20 mouse cellular contexts compared by ENCODE assay signal in the genomic region with DNA sequence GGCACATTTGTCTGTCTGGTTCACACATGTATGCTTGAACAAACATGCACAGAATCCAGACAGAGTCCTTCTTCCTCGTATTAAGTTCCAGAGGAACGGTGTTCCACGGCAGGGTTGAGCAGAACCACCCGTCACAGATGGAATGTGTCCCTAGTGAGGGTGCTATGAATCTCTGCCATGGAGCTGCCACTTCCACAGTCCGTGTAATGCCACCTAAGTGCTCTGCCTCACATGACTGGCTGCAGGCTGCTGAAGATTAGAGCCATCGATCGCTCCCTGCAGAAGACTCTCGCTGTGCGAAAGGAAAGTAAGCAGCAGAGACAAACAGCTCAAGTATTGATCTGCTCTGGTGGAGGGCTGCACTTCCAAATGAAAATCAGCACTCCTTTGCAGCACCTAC.
DNase-seq lines count a peak whose midpoint lies in the region; ATAC-seq and TF ChIP-seq lines count a peak whose summit lies in the region.
"Had no signal": no experiment of that assay in that cellular context is flagged by ENCODE, and none has a peak within 500 bp of the region (broad histone marks: within the 10 kb centered on the region; RNA-seq: fewer than 3 reads in every experiment).

No protein-coding gene starts in this region.

- no peak for ATAC-seq in forebrain, embryonic 14.5 days
- ATAC-seq in forebrain, postnatal 0 days: no peak
- ATAC-seq in neural tube, embryonic 13.5 days (ENCODE audit: low read depth): peak; percentile 57
- ATAC-seq in midbrain, embryonic 15.5 days (replicated peaks): 0 out of 2 replicates have a peak, but pooled peaks have one; percentile 52

- no peak overlapping the region for H3K4me2 ChIP-seq in forebrain, embryonic 14.5 days (ENCODE audit: low read length)
- no peak overlapping the region for H3K4me2 ChIP-seq in forebrain, postnatal 0 days (ENCODE audit: low read depth)
- H3K4me2 ChIP-seq in neural tube, embryonic 13.5 days: no peak overlapping the region
- H3K4me2 ChIP-seq in midbrain, embryonic 15.5 days: no peak overlapping the region
- H3K4me2 ChIP-seq: heart, embryonic 13.5 days; lung, embryonic 15.5 days; stomach, embryonic 15.5 days had no signal

- H3K36me3 ChIP-seq in forebrain, embryonic 14.5 days (ENCODE audit: control insufficient read depth, insufficient read depth, low read length): no peaks in the 10 kb centered on the region
- H3K36me3 ChIP-seq in forebrain, postnatal 0 days (ENCODE audit: insufficient read depth): no peaks in the 10 kb centered on the region; the same call in 1 of the 2 replicates
- H3K36me3 ChIP-seq in neural tube, embryonic 13.5 days: no peaks in the 10 kb centered on the region
- H3K36me3 ChIP-seq in midbrain, embryonic 15.5 days (replicated peaks): no peaks in the 10 kb centered on the region
- H3K36me3 ChIP-seq: heart, embryonic 13.5 days; lung, embryonic 15.5 days; stomach, embryonic 15.5 days had no signal

- no peaks in the 10 kb centered on the region for H3K9me3 ChIP-seq in forebrain, embryonic 14.5 days (replicated peaks; ENCODE audit: control insufficient read depth, low read length)
- no peaks in the 10 kb centered on the region for H3K9me3 ChIP-seq in forebrain, postnatal 0 days (ENCODE audit: low read length)
- no peaks in the 10 kb centered on the region for H3K9me3 ChIP-seq in neural tube, embryonic 13.5 days
- H3K9me3 ChIP-seq in midbrain, embryonic 15.5 days: no peaks in the 10 kb centered on the region
- H3K9me3 ChIP-seq: heart, embryonic 13.5 days; lung, embryonic 15.5 days; stomach, embryonic 15.5 days had no signal

- no peaks in the 10 kb centered on the region for H3K27me3 ChIP-seq in forebrain, embryonic 14.5 days (replicated peaks; ENCODE audit: control insufficient read depth, insufficient read depth, low read length)
- no peaks in the 10 kb centered on the region for H3K27me3 ChIP-seq in forebrain, postnatal 0 days (ENCODE audit: insufficient read depth, low read length)
- no peaks in the 10 kb centered on the region; the same call in 1 of the 2 replicates for H3K27me3 ChIP-seq in neural tube, embryonic 13.5 days
- no peaks in the 10 kb centered on the region for H3K27me3 ChIP-seq in midbrain, embryonic 15.5 days (replicated peaks)
- H3K27me3 ChIP-seq: CH12.LX; heart, embryonic 13.5 days; lung, embryonic 15.5 days; stomach, embryonic 15.5 days had no signal

- DNase-seq in forebrain, embryonic 14.5 days (ENCODE audit: low spot score): peak; percentile 22
- no peak for DNase-seq in forebrain, postnatal 0 days
- no peak for DNase-seq in neural tube, embryonic 10.5 days (ENCODE audit: extremely low spot score, low spot score)
- no peak for DNase-seq in adrenal gland, postnatal 14 days
- no peak for DNase-seq in layer of hippocampus, postnatal 14 days (ENCODE audit: low spot score in 2 of 2)
- DNase-seq: adrenal gland, postnatal 36 days; cerebellum, adult 18-20 months; cerebellum, postnatal 36 days; gastrocnemius, postnatal 14 days; heart, adult 18-20 months; layer of hippocampus, postnatal 36 days; lung, postnatal 4 days; right cerebral cortex, postnatal 14 days had no signal

- H3K9ac ChIP-seq in forebrain, embryonic 14.5 days (ENCODE audit: low read length): no peak overlapping the region
- no peak overlapping the region for H3K9ac ChIP-seq in forebrain, postnatal 0 days
- no peak overlapping the region for H3K9ac ChIP-seq in neural tube, embryonic 13.5 days
- no peak overlapping the region for H3K9ac ChIP-seq in midbrain, embryonic 15.5 days
- H3K9ac ChIP-seq: heart, embryonic 13.5 days; liver, embryonic 14.5 days; lung, embryonic 15.5 days; stomach, embryonic 15.5 days had no signal

- no peak for TF ChIP-seq CTCF in forebrain, postnatal 0 days (IDR thresholded peaks at IDR 0.05; ENCODE audit: low read depth)

- 66% methylated on average over 9 of the region's 9 CpGs for WGBS in forebrain, embryonic 14.5 days
- 59% methylated on average over 9 of the region's 9 CpGs for WGBS in forebrain, postnatal 0 days
- whole genome bisulfite sequencing in neural tube, embryonic 13.5 days: 36% methylated on average over 9 of the region's 9 CpGs
- 67% methylated on average over 9 of the region's 9 CpGs for WGBS in midbrain, embryonic 15.5 days

- peaks cover 29% of the 10 kb centered on the region for H3K4me1 ChIP-seq in forebrain, embryonic 14.5 days (ENCODE audit: control insufficient read depth, insufficient read depth, low read length)
- no peaks in the 10 kb centered on the region for H3K4me1 ChIP-seq in forebrain, postnatal 0 days (ENCODE audit: insufficient read depth)
- peaks cover 36% of the 10 kb centered on the region for H3K4me1 ChIP-seq in neural tube, embryonic 13.5 days (replicated peaks)
- peaks cover 30% of the 10 kb centered on the region for H3K4me1 ChIP-seq in midbrain, embryonic 15.5 days
- H3K4me1 ChIP-seq: heart, embryonic 13.5 days; lung, embryonic 15.5 days had no signal

- no peak overlapping the region for H3K4me3 ChIP-seq in forebrain, embryonic 14.5 days (ENCODE audit: low read depth, low read length)
- H3K4me3 ChIP-seq in forebrain, postnatal 0 days (ENCODE audit: low read depth, low read length): no peak overlapping the region
- no peak overlapping the region for H3K4me3 ChIP-seq in neural tube, embryonic 13.5 days
- no peak overlapping the region for H3K4me3 ChIP-seq in midbrain, embryonic 15.5 days
- H3K4me3 ChIP-seq: heart, embryonic 13.5 days; lung, embryonic 15.5 days; stomach, embryonic 15.5 days had no signal

- H3K27ac ChIP-seq in forebrain, embryonic 14.5 days (ENCODE audit: low read depth, low read length): 0 out of 2 replicates have a peak overlapping the region, but pooled peaks have one; percentile 2
- H3K27ac ChIP-seq in forebrain, postnatal 0 days (ENCODE audit: low read depth, low read length): no peak overlapping the region
- H3K27ac ChIP-seq in neural tube, embryonic 13.5 days (replicated peaks): peak overlapping the region; percentile 34
- H3K27ac ChIP-seq in midbrain, embryonic 15.5 days: peak overlapping the region; percentile 12; the same call in 1 of the 2 replicates
- H3K27ac ChIP-seq: heart, embryonic 13.5 days; liver, embryonic 14.5 days; lung, embryonic 15.5 days; stomach, embryonic 15.5 days had no signal

Comparison
In these comparisons a context has a peak if more than half of its experiments do, and no peak if none do; other contexts are left out.
1. ATAC-seq: peak in neural tube, embryonic 13.5 days (single experiment) and midbrain, embryonic 15.5 days (single experiment); none in forebrain, embryonic 14.5 days (single experiment) and forebrain, postnatal 0 days (single experiment).